Mouse (Mus musculus): ENCODE results near the gene Gm45837.

Gene Gm45837

DNA sequence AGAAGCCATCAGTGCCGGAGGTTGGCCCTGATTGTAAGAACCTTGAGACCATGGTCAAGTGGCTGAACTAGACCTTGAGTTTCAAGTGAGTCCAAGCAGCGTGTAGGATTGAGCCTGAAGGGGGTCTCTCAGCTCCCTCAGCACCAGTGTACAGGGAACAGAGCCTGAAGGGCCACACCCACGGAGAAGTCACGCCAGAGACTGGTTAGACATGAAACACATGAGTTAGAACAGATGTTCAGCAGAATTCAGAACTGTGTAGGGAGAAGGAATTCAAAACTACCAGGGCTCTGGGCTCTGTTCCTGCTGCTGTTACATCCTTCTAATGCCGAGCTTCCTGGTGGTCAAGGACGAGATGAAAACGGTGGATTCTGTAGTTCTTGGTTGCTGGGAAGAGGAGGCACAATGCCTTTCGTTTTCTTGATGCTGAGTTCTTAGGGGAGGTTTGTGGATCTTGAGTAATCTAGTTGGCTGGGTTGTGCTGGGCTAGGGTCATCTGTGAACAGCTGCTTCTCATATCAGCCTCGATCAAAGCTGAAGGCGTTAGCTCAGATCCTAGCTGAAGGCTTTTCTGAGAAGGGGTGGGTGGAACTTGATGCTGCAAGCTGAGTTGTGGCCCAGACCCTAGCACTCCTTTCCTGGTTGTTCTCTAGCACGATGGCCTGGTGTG, at the start of gene Gm45837:
Gene Gm45837, plus strand, starts transcription at position 620 of the 670 bp plus-strand sequence.
- DNase-seq (ENCODE audit: low read depth, low spot score): no peak

GRCm38 (mm10) chr7:101361021-101361420, 49.7 kb upstream of the Gm45837 start:
- no peak for DNase-seq (ENCODE audit: low read depth, low spot score)

DNA sequence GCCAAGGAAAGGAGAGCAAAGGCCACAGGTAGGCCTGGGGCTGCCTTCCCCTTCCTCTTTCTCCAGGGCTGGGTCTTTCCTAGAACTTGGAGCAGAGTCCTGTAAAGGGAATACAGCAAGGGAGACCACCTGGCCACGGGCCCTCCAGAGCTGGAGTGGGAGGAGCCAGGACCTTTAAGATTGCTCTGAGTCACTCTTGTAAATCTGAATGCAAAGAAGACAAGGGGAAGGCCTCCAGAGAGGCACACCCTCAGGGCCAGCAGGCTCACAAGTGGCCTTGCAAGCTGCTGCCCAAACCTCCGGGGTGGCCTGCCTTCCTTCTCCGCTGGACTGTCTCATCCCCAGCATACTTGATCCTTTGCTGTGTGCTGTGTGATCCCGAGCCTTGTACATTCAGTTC, 48.9 kb upstream of the Gm45837 start:
- DNase-seq (ENCODE audit: low read depth, low spot score): no peak

- no peak for DNase-seq (ENCODE audit: low read depth, low spot score)
These were observed 47.9 kb upstream of the Gm45837 start for GRCm38 (mm10) chr7:101362791-101363191.

DNA sequence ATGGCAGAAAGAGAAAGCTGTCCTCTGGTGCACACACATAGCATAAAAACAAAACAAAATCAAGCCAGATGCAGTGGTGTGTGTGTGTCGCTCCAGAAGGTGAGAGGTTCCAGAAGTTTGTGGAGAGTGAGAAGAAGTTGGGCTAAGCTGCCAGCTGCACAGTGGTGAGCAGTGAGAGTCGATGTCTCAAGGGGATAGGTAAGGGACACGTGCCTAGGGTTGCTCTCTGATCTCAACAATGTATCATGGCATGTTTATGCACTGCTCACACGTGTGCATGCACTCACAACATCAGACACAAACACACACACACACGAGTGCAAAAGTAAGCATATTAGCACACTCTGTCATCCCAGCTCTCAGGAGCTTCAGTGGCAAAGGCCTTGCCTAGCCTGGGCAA, 46.8 kb upstream of the Gm45837 start:
- no peak for DNase-seq (ENCODE audit: low read depth, low spot score)

DNA sequence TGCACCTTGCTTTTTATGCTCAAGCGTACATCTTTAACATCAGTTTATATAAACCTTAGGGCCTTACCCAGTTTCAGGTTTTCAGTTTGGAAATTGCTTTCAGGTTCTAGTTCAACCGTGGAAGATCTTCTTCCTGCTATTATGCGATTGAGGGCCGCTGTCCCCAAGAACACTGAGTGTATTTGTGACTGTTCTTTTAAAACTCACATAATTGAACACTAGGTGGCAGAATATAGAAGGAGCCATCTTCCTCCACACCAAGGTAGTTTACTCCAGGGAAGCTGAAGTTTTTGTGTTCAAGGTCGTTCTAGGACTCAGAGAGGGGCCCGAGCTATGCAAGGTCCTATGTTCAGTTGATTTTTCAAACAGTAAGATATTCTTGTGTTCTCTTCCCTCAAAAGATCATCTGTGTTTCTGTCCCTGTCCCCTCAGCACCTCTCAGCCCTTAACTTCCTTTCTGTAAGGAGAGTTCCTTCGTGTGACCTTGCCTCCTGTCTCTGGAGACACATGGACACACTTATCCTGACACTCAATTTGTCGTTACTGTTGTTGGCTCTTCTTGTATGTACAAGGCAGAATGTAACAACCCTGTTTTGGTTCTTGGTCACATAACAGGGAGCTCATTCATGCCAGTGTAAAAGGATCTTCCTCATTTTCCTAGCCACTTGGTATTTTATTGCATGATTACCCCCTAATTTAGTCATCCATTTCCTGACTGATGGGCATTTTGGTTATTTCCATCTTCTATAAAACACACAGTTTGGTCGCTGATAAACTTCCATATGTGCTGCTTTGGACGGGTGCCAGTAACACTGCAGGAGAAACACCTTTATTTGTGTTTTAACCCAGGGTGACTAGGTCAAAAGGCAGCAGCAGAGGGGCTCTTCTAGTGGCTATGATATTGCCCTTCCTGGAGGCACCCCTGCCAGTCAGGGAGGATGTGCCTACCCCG, 42.5 kb upstream of the Gm45837 start:
- peak; percentile 38 for DNase-seq (ENCODE audit: low read depth, low spot score)

DNA sequence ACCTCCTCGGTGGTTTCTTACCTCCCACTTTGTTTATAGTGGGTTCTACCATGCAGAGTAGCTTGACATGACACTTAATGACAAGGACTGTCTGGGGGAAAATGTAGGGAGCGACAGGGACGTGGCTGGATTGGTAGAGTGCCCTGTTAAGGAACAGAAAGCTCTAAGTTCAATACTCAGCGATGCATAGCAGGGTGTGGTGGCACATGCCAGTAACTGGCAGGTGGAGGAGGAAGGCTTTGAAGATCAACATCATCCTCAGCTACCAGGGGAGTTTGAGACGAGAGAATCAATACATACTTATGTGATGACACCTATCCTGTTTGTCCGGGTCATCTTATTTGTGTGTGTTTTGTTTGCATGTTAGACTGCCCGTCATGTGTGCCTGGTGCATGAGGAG, 41.0 kb upstream of the Gm45837 start:
- no peak for DNase-seq (ENCODE audit: low read depth, low spot score)

DNA sequence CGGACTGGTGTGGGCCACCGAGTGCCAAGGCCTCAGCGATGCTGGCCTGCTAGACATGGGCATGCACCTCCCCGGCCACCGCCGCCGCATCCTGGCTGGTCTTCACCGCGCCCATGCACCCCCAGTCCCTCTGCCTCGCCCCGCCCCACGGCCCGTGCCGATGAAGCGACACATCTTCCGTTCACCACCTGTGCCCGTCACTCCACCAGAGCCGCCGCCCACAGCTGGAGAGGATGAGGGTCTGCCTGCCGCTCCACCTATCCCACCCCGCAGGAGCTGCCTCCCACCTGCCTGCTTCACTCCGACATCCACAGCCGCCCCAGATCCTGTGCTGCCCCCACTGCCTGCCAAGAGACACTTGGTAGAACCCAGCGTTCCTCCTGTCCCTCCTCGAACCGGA, 37.6 kb upstream of the Gm45837 start:
- DNase-seq (ENCODE audit: low read depth, low spot score): no peak

- DNase-seq (ENCODE audit: low read depth, low spot score): peak; percentile 51
These were observed 36.5 kb upstream of the Gm45837 start for GRCm38 (mm10) chr7:101374155-101374554.

DNA sequence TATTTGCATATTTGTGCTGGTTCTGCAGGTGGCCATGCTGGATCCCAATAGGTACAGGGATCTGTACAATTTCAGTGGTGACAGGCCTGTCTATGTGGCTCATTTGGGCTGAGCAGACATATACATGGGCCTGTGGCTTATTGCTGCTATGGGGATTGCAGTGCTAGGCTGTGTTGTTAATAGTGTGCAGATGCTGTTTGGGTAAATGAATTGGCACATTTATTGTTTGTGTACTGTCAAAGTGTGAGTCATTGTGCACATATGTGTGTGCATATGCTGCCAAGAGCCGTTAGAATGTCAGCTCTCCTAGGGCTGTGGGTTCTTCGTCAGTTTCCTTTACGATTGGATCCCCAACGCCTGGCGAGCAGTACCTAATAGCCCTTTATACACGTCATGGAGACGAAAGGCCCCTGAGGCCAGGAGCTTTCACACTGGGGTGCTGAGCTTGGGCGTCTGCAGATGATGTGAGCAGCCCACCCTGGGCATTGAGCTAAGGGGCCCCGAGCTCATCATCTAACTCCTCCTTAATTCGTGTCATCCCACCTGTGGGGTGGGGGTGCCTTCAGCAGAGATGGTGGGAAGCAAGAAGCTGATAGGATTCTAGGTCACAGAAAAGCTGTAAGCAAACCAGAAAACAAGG, 33.9 kb upstream of the Gm45837 start:
- DNase-seq (ENCODE audit: low read depth, low spot score): no peak

DNA sequence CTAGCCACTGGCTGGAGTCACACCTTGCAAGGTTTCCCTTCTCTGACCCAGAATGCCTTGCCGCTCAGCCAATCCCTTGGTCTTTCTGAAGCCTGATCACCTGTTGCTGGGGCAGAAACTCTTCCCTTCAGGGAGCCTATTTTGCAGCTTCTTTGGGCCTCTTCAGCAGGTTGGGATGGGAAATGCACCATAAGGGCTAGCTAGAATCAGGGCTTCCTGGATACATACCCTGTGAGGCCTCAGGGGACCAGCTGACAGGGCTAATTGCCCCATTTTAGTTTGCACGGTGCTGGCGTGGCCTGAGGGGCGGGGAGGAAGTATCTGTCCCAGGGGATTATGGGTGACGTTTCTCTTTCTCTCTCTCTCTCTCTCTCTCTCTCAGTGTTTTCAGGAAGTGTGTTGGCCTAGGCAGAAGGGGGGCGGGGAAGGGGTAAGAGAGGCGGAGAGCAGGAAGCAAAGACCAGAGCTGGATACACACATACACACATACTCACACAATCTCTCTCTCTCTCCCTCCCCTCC, 32.9 kb upstream of the Gm45837 start:
- DNase-seq (ENCODE audit: low read depth, low spot score): peak; percentile 75

DNA sequence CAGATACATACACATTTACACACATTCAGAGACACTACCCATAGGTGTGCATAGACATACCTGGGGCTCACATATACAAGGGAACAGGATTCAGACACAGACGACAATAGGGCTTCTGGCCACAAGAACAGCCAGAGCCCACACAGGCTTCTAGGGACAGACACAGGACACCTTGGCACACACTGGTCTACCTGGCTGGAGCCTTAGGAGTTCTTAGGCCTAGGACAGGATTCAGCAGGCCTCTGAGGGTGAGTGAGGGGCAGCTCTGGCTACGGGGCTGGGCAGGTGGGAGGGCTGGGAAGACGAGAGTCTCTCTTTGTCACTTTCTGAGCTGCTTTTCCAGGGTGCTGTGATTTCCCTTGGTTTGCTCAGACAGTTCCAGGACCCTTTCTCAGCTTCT, 32.4 kb upstream of the Gm45837 start:
- no peak for DNase-seq (ENCODE audit: low read depth, low spot score)

- DNase-seq (ENCODE audit: low read depth, low spot score): no peak
These were observed 31.8 kb upstream of the Gm45837 start for GRCm38 (mm10) chr7:101378796-101379465.

DNA sequence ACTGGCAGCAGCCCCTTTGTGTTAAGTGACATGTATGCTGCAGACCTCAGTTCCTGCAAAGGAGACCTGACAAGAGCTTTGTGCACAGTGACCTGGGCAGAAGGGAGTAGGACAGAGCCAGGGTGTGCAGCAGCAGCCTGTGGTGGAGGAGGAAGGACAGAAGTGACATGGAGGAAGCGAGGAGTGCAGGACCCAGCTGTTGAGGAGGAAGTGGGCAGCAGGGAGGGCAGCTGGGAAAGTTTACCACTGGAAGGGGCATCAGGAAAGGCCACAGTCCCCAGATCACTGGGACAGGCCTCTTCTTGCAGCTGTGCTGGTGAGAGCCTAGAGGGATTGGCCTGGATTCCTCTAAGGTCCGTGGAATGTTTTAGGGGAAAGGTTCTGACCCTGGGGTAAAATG, 31.0 kb upstream of the Gm45837 start:
- DNase-seq (ENCODE audit: low read depth, low spot score): no peak

DNA sequence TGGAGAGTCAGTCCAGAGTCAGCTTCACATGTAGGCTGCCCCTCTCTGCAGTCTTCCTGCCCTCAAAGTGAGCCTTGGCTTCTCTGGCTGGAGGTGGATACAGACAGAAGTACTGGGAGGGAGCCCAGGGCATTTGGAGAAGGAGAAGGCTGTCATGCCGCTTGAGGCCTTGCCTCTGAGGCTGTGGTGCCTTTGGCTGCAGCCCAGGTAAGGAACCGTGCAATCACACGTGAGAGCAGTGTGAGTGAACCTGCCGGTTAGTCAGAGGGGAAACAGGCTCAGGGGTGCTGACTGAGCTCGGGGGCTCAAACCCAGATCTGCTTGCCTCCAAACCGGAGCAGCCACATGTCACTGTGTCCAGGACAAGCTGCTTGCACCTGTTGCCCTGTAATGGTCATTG, 29.2 kb upstream of the Gm45837 start:
- DNase-seq (ENCODE audit: low read depth, low spot score): no peak

DNA sequence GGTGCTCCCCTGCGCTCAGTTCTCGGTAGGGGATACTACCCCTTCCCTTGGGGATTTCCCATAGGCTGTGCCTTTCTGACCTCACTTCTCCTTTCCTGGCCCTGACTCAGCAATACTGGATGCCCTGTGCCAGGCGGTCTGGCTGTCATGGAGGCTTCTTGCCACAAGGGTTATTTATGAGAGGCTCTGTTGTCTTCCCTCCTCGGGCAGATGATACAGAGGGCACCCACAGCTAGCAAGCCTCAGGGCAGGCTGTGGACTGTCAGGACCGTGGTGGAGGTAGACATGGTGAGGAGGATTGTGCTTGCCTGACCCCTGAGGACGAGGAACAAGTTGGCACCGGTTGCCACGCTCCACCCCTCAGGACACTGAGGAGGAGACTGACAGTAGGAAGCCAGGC, 28.3 kb upstream of the Gm45837 start:
- DNase-seq (ENCODE audit: low read depth, low spot score): peak; percentile 47

DNA sequence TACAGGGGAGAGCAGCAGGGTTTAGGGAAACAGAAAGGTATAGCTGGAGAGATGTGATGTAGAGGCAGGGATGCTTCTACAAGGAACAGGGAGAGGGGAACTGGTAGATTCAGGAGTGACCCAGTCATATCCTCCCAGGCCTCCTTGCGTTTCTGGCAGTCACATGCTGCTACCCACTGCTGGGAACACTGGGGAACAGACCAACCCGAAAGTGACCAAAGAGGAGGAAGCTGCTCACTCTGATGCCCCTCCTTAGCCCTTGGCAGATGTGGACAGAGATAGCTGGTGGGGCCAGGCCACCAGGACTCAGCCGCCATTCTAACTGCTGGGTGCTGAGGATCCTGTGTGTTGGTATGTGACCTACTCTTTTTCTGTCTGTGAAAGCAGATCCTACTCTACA, 26.9 kb upstream of the Gm45837 start:
- DNase-seq (ENCODE audit: low read depth, low spot score): no peak

GRCm38 (mm10) chr7:101384931-101385330, 25.8 kb upstream of the Gm45837 start:
- DNase-seq (ENCODE audit: low read depth, low spot score): no peak

DNA sequence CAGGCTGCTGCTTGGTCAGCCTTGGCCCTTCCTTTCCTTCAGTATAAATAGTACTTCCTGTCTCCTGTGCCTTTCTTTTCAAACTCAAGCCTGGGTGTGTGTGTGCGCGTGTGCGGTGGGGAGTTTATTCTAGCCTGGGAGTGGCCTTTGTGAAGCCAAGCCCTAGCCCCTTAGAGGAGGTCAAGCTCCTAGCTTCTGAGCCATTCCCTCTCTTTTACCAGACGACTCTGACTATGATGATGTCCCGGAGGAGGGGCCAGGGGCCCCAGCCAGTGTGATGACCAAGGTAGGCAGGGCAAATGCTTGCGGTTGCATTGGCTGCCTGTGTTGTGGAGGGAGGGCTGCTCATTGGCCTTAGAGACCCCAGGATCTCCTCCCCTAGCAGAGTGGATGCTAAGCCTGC, 25.4 kb upstream of the Gm45837 start:
- DNase-seq (ENCODE audit: low read depth, low spot score): peak; percentile 78

DNA sequence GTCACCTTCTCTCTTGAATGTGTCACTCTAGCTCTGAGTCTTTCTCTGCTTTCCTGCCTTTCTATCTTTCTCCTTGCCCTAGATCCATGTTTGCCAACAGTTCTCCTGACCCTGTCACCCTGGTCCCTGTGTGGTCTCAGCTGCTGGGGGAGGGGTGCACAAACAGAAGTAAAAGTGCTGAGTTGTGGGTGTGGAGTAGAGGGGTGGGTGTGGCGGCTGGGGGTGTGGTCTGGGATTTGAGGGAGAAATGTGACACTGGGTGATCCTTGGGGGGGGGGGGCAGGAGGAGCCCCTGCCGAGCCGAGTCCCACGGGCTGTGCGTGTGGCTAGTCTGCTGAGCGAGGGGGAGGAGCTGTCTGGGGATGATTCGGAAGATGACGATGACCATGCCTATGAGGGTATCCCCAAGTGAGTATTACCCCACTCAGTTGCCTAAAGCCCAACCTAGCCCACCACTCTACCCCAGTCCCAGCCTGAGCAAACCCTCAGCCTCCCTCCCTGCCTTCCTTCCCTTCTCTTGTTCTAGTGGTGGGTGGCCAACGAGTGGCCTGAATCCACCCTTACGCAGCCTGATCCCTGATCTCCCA, 24.7 kb upstream of the Gm45837 start:
- DNase-seq (ENCODE audit: low read depth, low spot score): peak; percentile 20

GRCm38 (mm10) chr7:101389256-101389655, 21.4 kb upstream of the Gm45837 start:
- no peak for DNase-seq (ENCODE audit: low read depth, low spot score)

All from R1 (cell line).